Mouse (Mus musculus): ENCODE results near the gene Fgd1. TPM values are rescaled to one million over a fixed set of nuclear protein-coding genes. Genes with fewer than 3 reads are reported as not detected.

Fgd1 gene
- polyA plus RNA-seq, 1 experiment from 2014 or later: 23.7 TPM

- no peak for TF ChIP-seq CTCF (IDR thresholded peaks at IDR 0.05)
- DNase-seq (ENCODE audit: low read depth, low spot score) (no peak), ATAC-seq (no peak)
- peaks cover 13% of the 10 kb centered on the region for H3K27me3 ChIP-seq
- CTCF ChIA-PET: no interaction called here
- in situ Hi-C loops (cut with MboI; ENCODE audit: low pct_unique_long_range_greater_than_20kb): no loop called here
- POLR2A ChIA-PET: interaction anchor here (1.6 kb wide), 1 partner anchor 12 kb away, joined by 4 read pairs; no protein-coding TSS in a partner anchor
Observed at GRCm38 (mm10) chrX:151087418-151087817, 41.5 kb downstream of the Fgd1 start.

- ATAC-seq (peak; percentile 91), DNase-seq (ENCODE audit: low read depth, low spot score) (no peak)
- ChIA-PET CTCF (interaction anchor here (1.2 kb wide), 1 partner anchor 29 kb away, joined by 3 read pairs; no protein-coding TSS in a partner anchor), POLR2A (no interaction called here)
- peaks cover 14% of the 10 kb centered on the region for H3K27me3 ChIP-seq
- in situ Hi-C loops (cut with MboI; ENCODE audit: low pct_unique_long_range_greater_than_20kb): no loop called here
- no peak for TF ChIP-seq CTCF (IDR thresholded peaks at IDR 0.05)
Observed at GRCm38 (mm10) chrX:151096171-151097058, 50.5 kb downstream of the Fgd1 start, which contains the start of gene Tsr2. TSS of gene Tsr2 (minus strand) at chrX:151096543.

GRCm38 (mm10) chrX:151107301-151108067 is 61.5 kb downstream of the Fgd1 start:
- ChIA-PET POLR2A (no interaction called here), CTCF (no interaction called here)
- DNase-seq (ENCODE audit: low read depth, low spot score) (no peak), ATAC-seq (no peak)
- in situ Hi-C loops (cut with MboI; ENCODE audit: low pct_unique_long_range_greater_than_20kb): loop anchor here (10.0 to 25.0 kb wide), 2 partner anchors 395 to 593 kb away; no protein-coding TSS in a partner anchor
- TF ChIP-seq CTCF (IDR thresholded peaks at IDR 0.05): no peak
- H3K27me3 ChIP-seq: peaks cover 4% of the 10 kb centered on the region

GRCm38 (mm10) chrX:151116795-151117194 is 70.8 kb downstream of the Fgd1 start:
- ChIA-PET POLR2A (no interaction called here), CTCF (interaction anchor here (1.1 to 1.7 kb wide), 2 partner anchors 19 to 23 kb away, joined by 3 to 4 read pairs; no protein-coding TSS in a partner anchor)
- in situ Hi-C loops (cut with MboI; ENCODE audit: low pct_unique_long_range_greater_than_20kb): loop anchor here (25.0 kb wide), 1 partner anchor 404 kb away; no protein-coding TSS in a partner anchor
- ATAC-seq (peak; percentile 80), DNase-seq (ENCODE audit: low read depth, low spot score) (no peak)
- peaks cover 8% of the 10 kb centered on the region for H3K27me3 ChIP-seq
- TF ChIP-seq CTCF (IDR thresholded peaks at IDR 0.05): peak; percentile 67

GRCm38 (mm10) chrX:151117432-151117831 is 71.5 kb downstream of the Fgd1 start:
- H3K27me3 ChIP-seq: peaks cover 8% of the 10 kb centered on the region
- in situ Hi-C loops (cut with MboI; ENCODE audit: low pct_unique_long_range_greater_than_20kb): loop anchor here (25.0 kb wide), 1 partner anchor 405 kb away; no protein-coding TSS in a partner anchor
- CTCF ChIA-PET: interaction anchor here (1.1 to 1.7 kb wide), 2 partner anchors 20 to 24 kb away, joined by 3 to 4 read pairs; no protein-coding TSS in a partner anchor
- ATAC-seq: peak; percentile 39
- POLR2A ChIA-PET: no interaction called here
- DNase-seq (ENCODE audit: low read depth, low spot score): no peak
- peak; percentile 65 for TF ChIP-seq CTCF (IDR thresholded peaks at IDR 0.05)

GRCm38 (mm10) chrX:151123933-151124332 is 78.0 kb downstream of the Fgd1 start:
- in situ Hi-C loops (cut with MboI; ENCODE audit: low pct_unique_long_range_greater_than_20kb): loop anchor here (25.0 kb wide), 1 partner anchor 412 kb away; no protein-coding TSS in a partner anchor
- DNase-seq (ENCODE audit: low read depth, low spot score) (no peak), ATAC-seq (no peak)
- POLR2A ChIA-PET: no interaction called here
- H3K27me3 ChIP-seq: peaks cover 12% of the 10 kb centered on the region
- CTCF ChIA-PET: no interaction called here
- no peak for TF ChIP-seq CTCF (IDR thresholded peaks at IDR 0.05)

GRCm38 (mm10) chrX:151130493-151130892 is 84.5 kb downstream of the Fgd1 start:
- ATAC-seq (no peak), DNase-seq (ENCODE audit: low read depth, low spot score) (no peak)
- CTCF ChIA-PET: no interaction called here
- in situ Hi-C loops (cut with MboI; ENCODE audit: low pct_unique_long_range_greater_than_20kb): no loop called here
- peaks cover 17% of the 10 kb centered on the region for H3K27me3 ChIP-seq
- peak; percentile 16 for TF ChIP-seq CTCF (IDR thresholded peaks at IDR 0.05)
- POLR2A ChIA-PET: interaction anchor here (0.6 kb wide), 1 partner anchor 22 kb away, joined by 3 read pairs; no protein-coding TSS in a partner anchor

GRCm38 (mm10) chrX:151132785-151133184 is 86.8 kb downstream of the Fgd1 start:
- ATAC-seq (no peak), DNase-seq (ENCODE audit: low read depth, low spot score) (no peak)
- TF ChIP-seq CTCF (IDR thresholded peaks at IDR 0.05): peak; percentile 47
- POLR2A ChIA-PET: no interaction called here
- CTCF ChIA-PET: no interaction called here
- in situ Hi-C loops (cut with MboI; ENCODE audit: low pct_unique_long_range_greater_than_20kb): no loop called here
- peaks cover 13% of the 10 kb centered on the region for H3K27me3 ChIP-seq

Other genes starting within 250 kb of the Fgd1 start
- gene Maged2, start 231.8 kb upstream of the Fgd1 start, polyA plus RNA-seq (2021): 105 TPM
- gene Gnl3l, start 28.8 kb upstream of the Fgd1 start, polyA plus RNA-seq (2021): 58.7 TPM
- gene Tsr2, start 50.4 kb downstream of the Fgd1 start, polyA plus RNA-seq (2021): 20.6 TPM
- gene Wnk3, start 151.9 kb downstream of the Fgd1 start, polyA plus RNA-seq (2021): 0.03 TPM